Mouse (Mus musculus): ENCODE measurements at regions not wholly inside any gene's neighbourhood (a gene's known extent, or its start where the extent isn't known, plus 50 kb on each side); places are given as distances from the start of the nearest gene placed in this dataset.

DNA sequence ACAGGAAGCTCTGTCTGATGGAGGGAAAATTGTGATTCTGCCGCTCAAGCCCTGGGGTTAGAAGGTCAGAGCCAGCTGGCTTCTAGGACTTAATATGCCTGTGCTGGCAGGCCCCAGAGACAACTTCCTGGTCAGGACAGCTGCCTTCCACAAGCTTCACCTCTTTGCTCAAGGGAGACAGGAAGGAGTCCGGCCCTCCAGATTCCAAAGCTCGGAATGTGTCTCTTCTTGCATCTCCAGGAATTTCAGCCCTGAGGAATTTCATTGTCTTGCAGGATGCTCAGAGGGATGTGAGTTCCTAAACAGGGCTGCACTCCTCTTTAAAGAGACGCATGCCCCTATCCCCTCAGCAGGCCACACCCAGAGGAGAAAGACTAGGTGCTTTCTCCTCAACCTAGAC lies 127.7 kb downstream of the Emx2 start:
- no peak for ATAC-seq (ENCODE audit: insufficient read depth, low FRiP score)
- Histone ChIP-seq H3K27ac (ENCODE audit: low read length) (no peak overlapping the region), H3K4me2 (ENCODE audit: low read depth, low read length) (no peak overlapping the region), H3K4me3 (replicated peaks; ENCODE audit: low read length) (no peak overlapping the region), H3K27me3 (ENCODE audit: control insufficient read depth, insufficient read depth, low read length) (no peaks in the 10 kb centered on the region), H3K4me1 (ENCODE audit: control insufficient read depth, insufficient read depth, low read length) (no peaks in the 10 kb centered on the region), H3K9ac (ENCODE audit: low read length) (no peak overlapping the region), H3K9me3 (replicated peaks; ENCODE audit: control insufficient read depth, low read length) (no peaks in the 10 kb centered on the region), H3K36me3 (ENCODE audit: control insufficient read depth, insufficient read depth, low read length) (no peaks in the 10 kb centered on the region)
- WGBS = 29% methylated on average over 4 of the region's 4 CpGs

- H3K9ac ChIP-seq (ENCODE audit: low read length) = no peak overlapping the region
- no peaks in the 10 kb centered on the region for H3K4me1 ChIP-seq (ENCODE audit: control insufficient read depth, insufficient read depth, low read length)
- 72% methylated on average over 12 of the region's 12 CpGs for WGBS
- H3K4me2 ChIP-seq (ENCODE audit: low read depth, low read length) = no peak overlapping the region
- no peaks in the 10 kb centered on the region for H3K9me3 ChIP-seq (replicated peaks; ENCODE audit: control insufficient read depth, low read length)
- H3K36me3 ChIP-seq (ENCODE audit: control insufficient read depth, insufficient read depth, low read length) = no peaks in the 10 kb centered on the region
- H3K4me3 ChIP-seq (replicated peaks; ENCODE audit: low read length) = no peak overlapping the region
- no peak for ATAC-seq (ENCODE audit: insufficient read depth, low FRiP score)
- H3K27me3 ChIP-seq (ENCODE audit: control insufficient read depth, insufficient read depth, low read length) = no peaks in the 10 kb centered on the region
- H3K27ac ChIP-seq (ENCODE audit: low read length) = no peak overlapping the region
Observed at GRCm38 (mm10) chr19:59587303-59587702, 129.1 kb downstream of the Emx2 start.

- ATAC-seq (ENCODE audit: insufficient read depth, low FRiP score) = peak; percentile 56
- no peak overlapping the region for H3K9ac ChIP-seq (ENCODE audit: low read length)
- H3K36me3 ChIP-seq (ENCODE audit: control insufficient read depth, insufficient read depth, low read length) = no peaks in the 10 kb centered on the region
- H3K9me3 ChIP-seq (replicated peaks; ENCODE audit: control insufficient read depth, low read length) = no peaks in the 10 kb centered on the region
- no peaks in the 10 kb centered on the region for H3K4me1 ChIP-seq (ENCODE audit: control insufficient read depth, insufficient read depth, low read length)
- H3K4me3 ChIP-seq (replicated peaks; ENCODE audit: low read length) = peak overlapping the region; percentile 10
- H3K27me3 ChIP-seq (ENCODE audit: control insufficient read depth, insufficient read depth, low read length) = no peaks in the 10 kb centered on the region
- 10% methylated on average over 17 of the region's 17 CpGs for WGBS
- H3K4me2 ChIP-seq (ENCODE audit: low read depth, low read length) = peak overlapping the region; percentile 28
- no peak overlapping the region for H3K27ac ChIP-seq (ENCODE audit: low read length)
Observed at GRCm38 (mm10) chr19:59588068-59588522, 129.9 kb downstream of the Emx2 start.

GRCm38 (mm10) chr19:59590021-59590420 lies 131.8 kb downstream of the Emx2 start:
- H3K4me3 ChIP-seq (replicated peaks; ENCODE audit: low read length) = no peak overlapping the region
- no peaks in the 10 kb centered on the region for H3K36me3 ChIP-seq (ENCODE audit: control insufficient read depth, insufficient read depth, low read length)
- H3K9ac ChIP-seq (ENCODE audit: low read length) = no peak overlapping the region
- no peaks in the 10 kb centered on the region for H3K9me3 ChIP-seq (replicated peaks; ENCODE audit: control insufficient read depth, low read length)
- no peak for ATAC-seq (ENCODE audit: insufficient read depth, low FRiP score)
- no peaks in the 10 kb centered on the region for H3K4me1 ChIP-seq (ENCODE audit: control insufficient read depth, insufficient read depth, low read length)
- H3K27me3 ChIP-seq (ENCODE audit: control insufficient read depth, insufficient read depth, low read length) = no peaks in the 10 kb centered on the region
- no peak overlapping the region for H3K27ac ChIP-seq (ENCODE audit: low read length)
- 95% methylated on average over 3 of the region's 3 CpGs for WGBS
- no peak overlapping the region for H3K4me2 ChIP-seq (ENCODE audit: low read depth, low read length)

DNA sequence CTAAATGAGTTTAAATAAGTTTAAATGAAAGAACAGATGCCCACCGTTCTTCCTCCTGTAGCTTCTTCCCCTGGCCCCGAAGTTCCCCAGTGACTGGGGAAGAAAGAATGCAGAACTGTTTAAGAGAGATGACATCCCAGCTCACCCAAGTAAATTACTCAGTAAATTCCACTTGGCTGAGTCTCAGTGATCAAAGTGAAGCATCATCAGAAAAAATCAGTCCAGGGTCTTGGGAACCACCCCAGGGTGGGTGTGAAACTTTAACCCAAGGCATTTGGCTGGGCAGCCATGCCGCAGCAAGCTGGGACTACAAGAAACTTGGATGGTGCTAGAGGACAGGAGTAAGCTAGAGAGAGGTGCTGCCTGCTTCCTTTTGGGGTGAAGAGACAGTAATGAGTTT lies 133.9 kb downstream of the Emx2 start:
- H3K9ac ChIP-seq (ENCODE audit: low read length) = no peak overlapping the region
- no peak overlapping the region for H3K4me3 ChIP-seq (replicated peaks; ENCODE audit: low read length)
- H3K27ac ChIP-seq (ENCODE audit: low read length) = no peak overlapping the region
- no peak overlapping the region for H3K4me2 ChIP-seq (ENCODE audit: low read depth, low read length)
- H3K9me3 ChIP-seq (replicated peaks; ENCODE audit: control insufficient read depth, low read length) = no peaks in the 10 kb centered on the region
- no peak for ATAC-seq (ENCODE audit: insufficient read depth, low FRiP score)
- no peaks in the 10 kb centered on the region for H3K36me3 ChIP-seq (ENCODE audit: control insufficient read depth, insufficient read depth, low read length)
- WGBS = 58% methylated on average over 3 of the region's 3 CpGs
- no peaks in the 10 kb centered on the region for H3K27me3 ChIP-seq (ENCODE audit: control insufficient read depth, insufficient read depth, low read length)
- no peaks in the 10 kb centered on the region for H3K4me1 ChIP-seq (ENCODE audit: control insufficient read depth, insufficient read depth, low read length)

- no peak overlapping the region for H3K9ac ChIP-seq (ENCODE audit: low read length)
- H3K27me3 ChIP-seq (ENCODE audit: control insufficient read depth, insufficient read depth, low read length) = no peaks in the 10 kb centered on the region
- H3K4me2 ChIP-seq (ENCODE audit: low read depth, low read length) = no peak overlapping the region
- ATAC-seq (ENCODE audit: insufficient read depth, low FRiP score) = no peak
- H3K4me3 ChIP-seq (replicated peaks; ENCODE audit: low read length) = no peak overlapping the region
- no peak overlapping the region for H3K27ac ChIP-seq (ENCODE audit: low read length)
- H3K36me3 ChIP-seq (ENCODE audit: control insufficient read depth, insufficient read depth, low read length) = no peaks in the 10 kb centered on the region
- H3K4me1 ChIP-seq (ENCODE audit: control insufficient read depth, insufficient read depth, low read length) = no peaks in the 10 kb centered on the region
- 84% methylated on average over 6 of the region's 6 CpGs for WGBS
- no peaks in the 10 kb centered on the region for H3K9me3 ChIP-seq (replicated peaks; ENCODE audit: control insufficient read depth, low read length)
Observed at GRCm38 (mm10) chr19:59624288-59624795, 166.2 kb downstream of the Emx2 start.

- Histone ChIP-seq H3K9ac (ENCODE audit: low read length) (no peak overlapping the region), H3K4me2 (ENCODE audit: low read depth, low read length) (no peak overlapping the region), H3K9me3 (replicated peaks; ENCODE audit: control insufficient read depth, low read length) (no peaks in the 10 kb centered on the region), H3K4me3 (replicated peaks; ENCODE audit: low read length) (no peak overlapping the region), H3K27me3 (ENCODE audit: control insufficient read depth, insufficient read depth, low read length) (no peaks in the 10 kb centered on the region), H3K27ac (ENCODE audit: low read length) (no peak overlapping the region), H3K4me1 (ENCODE audit: control insufficient read depth, insufficient read depth, low read length) (no peaks in the 10 kb centered on the region), H3K36me3 (ENCODE audit: control insufficient read depth, insufficient read depth, low read length) (no peaks in the 10 kb centered on the region)
- 54% methylated on average over 3 of the region's 3 CpGs for WGBS
- ATAC-seq (ENCODE audit: insufficient read depth, low FRiP score) = no peak
Observed at GRCm38 (mm10) chr19:59627681-59628080, 169.5 kb downstream of the Emx2 start.

DNA sequence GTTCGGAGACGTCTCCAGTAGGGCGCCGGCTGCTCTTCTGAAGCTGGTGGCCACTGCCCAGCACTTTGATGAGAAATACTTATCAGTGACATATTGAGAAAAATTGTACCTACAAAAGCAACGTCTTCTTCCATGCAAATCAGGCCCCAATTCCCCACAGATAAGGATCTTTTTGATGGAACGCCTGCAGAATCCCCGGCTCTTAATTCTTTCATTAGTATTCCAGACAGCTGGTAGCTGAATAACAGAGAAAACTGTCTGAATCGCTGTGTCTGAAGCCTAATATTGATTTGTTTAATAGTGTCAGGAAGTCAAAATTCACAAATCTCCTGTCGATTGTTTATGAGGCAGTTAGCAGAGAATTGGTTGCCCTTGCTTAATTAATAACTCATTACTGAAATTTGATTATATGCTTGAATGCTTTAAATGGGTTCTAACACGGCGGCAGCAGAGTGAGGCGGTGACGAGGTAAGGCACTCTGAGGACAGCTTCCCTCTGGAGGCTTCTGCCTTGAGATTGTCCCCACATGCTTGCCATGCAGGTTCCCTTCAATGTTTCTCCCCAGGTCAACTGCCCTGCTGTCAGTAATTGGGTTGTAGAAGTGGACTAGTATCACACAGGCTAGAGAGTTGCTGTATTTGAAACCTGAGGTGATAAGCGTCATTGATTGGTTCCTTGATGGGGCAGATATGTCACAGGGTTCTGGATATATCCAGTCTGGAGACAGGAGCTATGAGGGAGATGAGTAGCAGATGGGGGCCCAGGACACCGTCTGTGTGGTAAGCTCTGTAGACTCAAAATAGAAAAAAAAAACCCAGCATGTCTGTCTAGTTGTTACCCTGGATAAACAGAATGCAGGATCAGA lies 170.4 kb downstream of the Emx2 start:
- no peak for ATAC-seq (ENCODE audit: insufficient read depth, low FRiP score)
- H3K4me2 ChIP-seq (ENCODE audit: low read depth, low read length) = no peak overlapping the region
- no peak overlapping the region for H3K27ac ChIP-seq (ENCODE audit: low read length)
- H3K9ac ChIP-seq (ENCODE audit: low read length) = no peak overlapping the region
- 62% methylated on average over 15 of the region's 15 CpGs for WGBS
- H3K27me3 ChIP-seq (ENCODE audit: control insufficient read depth, insufficient read depth, low read length) = no peaks in the 10 kb centered on the region
- no peak overlapping the region for H3K4me3 ChIP-seq (replicated peaks; ENCODE audit: low read length)
- H3K4me1 ChIP-seq (ENCODE audit: control insufficient read depth, insufficient read depth, low read length) = no peaks in the 10 kb centered on the region
- H3K9me3 ChIP-seq (replicated peaks; ENCODE audit: control insufficient read depth, low read length) = no peaks in the 10 kb centered on the region
- H3K36me3 ChIP-seq (ENCODE audit: control insufficient read depth, insufficient read depth, low read length) = no peaks in the 10 kb centered on the region

DNA sequence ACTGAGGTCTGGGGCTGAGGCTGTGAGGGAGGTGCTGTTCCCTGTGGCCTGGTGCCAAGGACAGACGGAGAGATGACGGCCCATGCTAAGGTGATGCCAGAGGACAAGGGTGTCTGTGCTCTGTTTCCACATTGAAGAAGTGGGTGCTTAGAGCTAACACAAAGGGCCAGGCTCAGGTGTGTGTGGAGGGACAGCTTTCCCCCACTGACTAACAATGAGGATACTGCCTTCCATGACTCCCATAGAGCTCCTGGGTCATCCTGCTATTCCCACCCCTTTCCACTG lies 170.9 kb downstream of the Emx2 start:
- Histone ChIP-seq H3K9me3 (replicated peaks; ENCODE audit: control insufficient read depth, low read length) (no peaks in the 10 kb centered on the region), H3K4me3 (replicated peaks; ENCODE audit: low read length) (no peak overlapping the region), H3K9ac (ENCODE audit: low read length) (no peak overlapping the region), H3K27ac (ENCODE audit: low read length) (no peak overlapping the region), H3K36me3 (ENCODE audit: control insufficient read depth, insufficient read depth, low read length) (no peaks in the 10 kb centered on the region), H3K4me2 (ENCODE audit: low read depth, low read length) (no peak overlapping the region), H3K4me1 (ENCODE audit: control insufficient read depth, insufficient read depth, low read length) (no peaks in the 10 kb centered on the region), H3K27me3 (ENCODE audit: control insufficient read depth, insufficient read depth, low read length) (no peaks in the 10 kb centered on the region)
- WGBS = 84% methylated on average over 2 of the region's 2 CpGs
- no peak for ATAC-seq (ENCODE audit: insufficient read depth, low FRiP score)
